Mouse (Mus musculus) embryonic fibroblast, embryonic 13.5 days (primary cell): Measurements from ENCODE around the gene Pdlim7.

ENCODE experiments used
- CTCF ChIP-seq: IDR thresholded peaks from 2 replicates; pipeline ENCODE4 v1.5.1; 2011; ENCODE audit warnings: mild to moderate bottlenecking, control low read depth, low read length, moderate library complexity, borderline replicate concordance; ENCODE audit not compliant: insufficient read depth
- POLR2A ChIP-seq: IDR thresholded peaks from 2 replicates; pipeline ENCODE4 v1.6.1; 2011; ENCODE audit warnings: low read depth, mild to moderate bottlenecking, control low read depth, low read length, moderate library complexity

GRCm38 (mm10) chr13:55484520-55485088, 28.9 kb downstream of the Pdlim7 start:
- TF ChIP-seq POLR2A (no peak), CTCF (no peak)
